In genomic region chr1:80718666-80719065, GRCm38 (mm10) we compare ENCODE assay signal across 29 mouse cellular contexts. TPM values are rescaled to one million over a fixed set of nuclear protein-coding genes. Genes with fewer than 3 reads are reported as not detected.
DNase-seq lines count a peak whose midpoint lies in the region; ATAC-seq lines count a peak whose summit lies in the region.
"Had no signal": no experiment of that assay in that cellular context is flagged by ENCODE, and none has a peak within 500 bp of the region (broad histone marks: within the 10 kb centered on the region; RNA-seq: fewer than 3 reads in every experiment).

No protein-coding gene starts in this region.

- no peak overlapping the region for H3K9ac ChIP-seq in embryonic facial prominence, embryonic 14.5 days (ENCODE audit: low read depth, low read length)
- H3K9ac ChIP-seq in forebrain, embryonic 13.5 days = no peak overlapping the region
- H3K9ac ChIP-seq: embryonic facial prominence, embryonic 15.5 days; forebrain, postnatal 0 days; heart, embryonic 13.5 days; hindbrain, embryonic 12.5 days; hindbrain, embryonic 15.5 days had no signal

- no peaks in the 10 kb centered on the region for H3K27me3 ChIP-seq in embryonic facial prominence, embryonic 14.5 days (replicated peaks; ENCODE audit: control insufficient read depth, insufficient read depth, low read length)
- H3K27me3 ChIP-seq in embryonic facial prominence, embryonic 10.5 days (replicated peaks; ENCODE audit: low read depth, poor library complexity, severe bottlenecking) = no peaks in the 10 kb centered on the region
- no peaks in the 10 kb centered on the region for H3K27me3 ChIP-seq in forebrain, embryonic 13.5 days
- H3K27me3 ChIP-seq: embryonic facial prominence, embryonic 15.5 days; heart, embryonic 13.5 days; hindbrain, embryonic 12.5 days; hindbrain, embryonic 15.5 days had no signal

- no peak overlapping the region for H3K4me3 ChIP-seq in embryonic facial prominence, embryonic 14.5 days (ENCODE audit: low read depth, low read length)
- H3K4me3 ChIP-seq in embryonic facial prominence, embryonic 10.5 days = no peak overlapping the region
- no peak overlapping the region for H3K4me3 ChIP-seq in forebrain, embryonic 13.5 days
- H3K4me3 ChIP-seq: embryonic facial prominence, embryonic 15.5 days; erythroblast, embryonic 14.5 days; forebrain, embryonic 10.5 days; heart, embryonic 10.5 days; heart, embryonic 13.5 days; hindbrain, embryonic 12.5 days; hindbrain, embryonic 15.5 days had no signal

- DNase-seq in embryonic facial prominence, embryonic 14.5 days (ENCODE audit: low spot score) = peak; percentile 20
- DNase-seq in embryonic facial prominence, embryonic 10.5 days (ENCODE audit: low spot score) = no peak
- peak; percentile 29 for DNase-seq in 416B (ENCODE audit: low read depth)
- DNase-seq in frontal cortex, postnatal 25 days (ENCODE audit: low spot score in 2 of 2) = no peak
- DNase-seq: adrenal gland, adult 8-10 months; adrenal gland, postnatal 25 days; cerebellum, adult 11-12 months; cerebellum, adult 8-10 months; embryo, embryonic 11 days; forebrain, postnatal 0 days; gastrocnemius, postnatal 10 days; gastrocnemius, postnatal 36 days; heart, adult 18-20 months; heart, postnatal 14 days; heart, postnatal 4 days; kidney, adult 8-10 months had no signal

- H3K36me3 ChIP-seq in embryonic facial prominence, embryonic 14.5 days (ENCODE audit: control insufficient read depth, insufficient read depth, low read length) = no peaks in the 10 kb centered on the region
- no peaks in the 10 kb centered on the region for H3K36me3 ChIP-seq in embryonic facial prominence, embryonic 10.5 days (replicated peaks)
- H3K36me3 ChIP-seq in forebrain, embryonic 13.5 days (ENCODE audit: poor library complexity, severe bottlenecking) = no peaks in the 10 kb centered on the region
- H3K36me3 ChIP-seq: embryonic facial prominence, embryonic 15.5 days; forebrain, embryonic 10.5 days; heart, embryonic 10.5 days; heart, embryonic 13.5 days; hindbrain, embryonic 12.5 days; hindbrain, embryonic 15.5 days had no signal

- ATAC-seq in embryonic facial prominence, embryonic 14.5 days (ENCODE audit: low read depth) = no peak
- peak; percentile 28 for ATAC-seq in common myeloid progenitor, adult 5-6 weeks (replicated peaks; ENCODE audit: low read depth, poor library complexity, severe bottlenecking)
- ATAC-seq in hematopoietic stem cell, adult 5-6 weeks (replicated peaks in 1 of 2; ENCODE audit: insufficient read depth in 1 of 2, low FRiP score in 2 of 2, low TSS enrichment in 1 of 2, low read depth in 1 of 2, poor library complexity in 2 of 2, severe bottlenecking in 2 of 2) = peak; percentile 22 to 46; a peak in 2 of 4 replicates
- no peak for ATAC-seq in forebrain, embryonic 13.5 days
- ATAC-seq in megakaryocyte, adult 5-6 weeks (ENCODE audit: poor library complexity, severe bottlenecking) = no peak
- ATAC-seq: forebrain, embryonic 14.5 days; forebrain, postnatal 0 days; intestine, postnatal 0 days had no signal

- H3K9me3 ChIP-seq in embryonic facial prominence, embryonic 14.5 days (ENCODE audit: control insufficient read depth, low read length) = no peaks in the 10 kb centered on the region
- no peaks in the 10 kb centered on the region for H3K9me3 ChIP-seq in embryonic facial prominence, embryonic 10.5 days
- H3K9me3 ChIP-seq in forebrain, embryonic 13.5 days (replicated peaks) = no peaks in the 10 kb centered on the region
- H3K9me3 ChIP-seq: embryonic facial prominence, embryonic 15.5 days; forebrain, embryonic 10.5 days; heart, embryonic 10.5 days; heart, embryonic 13.5 days; hindbrain, embryonic 12.5 days; hindbrain, embryonic 15.5 days had no signal

- no peak overlapping the region for H3K27ac ChIP-seq in embryonic facial prominence, embryonic 14.5 days (replicated peaks; ENCODE audit: low read depth, low read length)
- no peak overlapping the region for H3K27ac ChIP-seq in embryonic facial prominence, embryonic 10.5 days (replicated peaks)
- H3K27ac ChIP-seq in forebrain, embryonic 13.5 days = no peak overlapping the region
- H3K27ac ChIP-seq: embryonic facial prominence, embryonic 15.5 days; forebrain, embryonic 10.5 days; heart, embryonic 10.5 days; hindbrain, embryonic 12.5 days; hindbrain, embryonic 15.5 days had no signal

- no peaks in the 10 kb centered on the region for H3K4me1 ChIP-seq in embryonic facial prominence, embryonic 14.5 days (ENCODE audit: control insufficient read depth, insufficient read depth, low read length)
- H3K4me1 ChIP-seq in embryonic facial prominence, embryonic 10.5 days = no peaks in the 10 kb centered on the region
- H3K4me1 ChIP-seq in forebrain, embryonic 13.5 days = no peaks in the 10 kb centered on the region
- H3K4me1 ChIP-seq: forebrain, embryonic 10.5 days; heart, embryonic 10.5 days; hindbrain, embryonic 12.5 days; hindbrain, embryonic 15.5 days had no signal

- H3K4me2 ChIP-seq in embryonic facial prominence, embryonic 14.5 days (ENCODE audit: low read depth, low read length) = no peak overlapping the region
- no peak overlapping the region for H3K4me2 ChIP-seq in forebrain, embryonic 13.5 days
- H3K4me2 ChIP-seq: embryonic facial prominence, embryonic 15.5 days; hindbrain, embryonic 12.5 days; hindbrain, embryonic 15.5 days had no signal

- 36% methylated on average over 1 of the region's 1 CpGs for WGBS in embryonic facial prominence, embryonic 14.5 days
- 89% methylated on average over 1 of the region's 1 CpGs for WGBS in embryonic facial prominence, embryonic 10.5 days
- WGBS in forebrain, embryonic 13.5 days = 89% methylated on average over 1 of the region's 1 CpGs

RNA-seq across cellular contexts. Expression of gene Dock10, which starts 39.7 kb away (rescaled TPM):
- polyA plus RNA-seq in embryonic facial prominence, embryonic 14.5 days (2014; fragmentation: Nextera tagmentation; extraction: Ambion mirVana) = 9.2 and 10.2 TPM in 2 replicates
- polyA plus RNA-seq in embryonic facial prominence, embryonic 10.5 days (2016; fragmentation: Nextera tagmentation; extraction: Ambion mirVana) = 1.8 and 3.2 TPM in 2 replicates
- total RNA-seq in common myeloid progenitor, adult 5-6 weeks (2017) = 104 and 126 TPM in 2 replicates
- 113 and 138 TPM in 2 replicates for total RNA-seq in hematopoietic stem cell, adult 5-6 weeks (2017)
- 1.3 and 2.2 TPM in 2 replicates for polyA plus RNA-seq in forebrain, embryonic 13.5 days (2015; fragmentation: Nextera tagmentation; extraction: Ambion mirVana)
- total RNA-seq in megakaryocyte, adult 5-6 weeks (2015) = 168 and 183 TPM in 2 replicates
- 149 and 166 TPM in 2 replicates for total RNA-seq in megakaryocyte, adult 5-6 weeks (2017)

Comparison
In these comparisons a context has a peak if more than half of its experiments do, and no peak if none do; other contexts are left out.
1. DNase-seq: peak in embryonic facial prominence, embryonic 14.5 days (single experiment) and 416B (single experiment); none in embryonic facial prominence, embryonic 10.5 days (single experiment) and frontal cortex, postnatal 25 days (0 of 2).
2. ATAC-seq: peak in common myeloid progenitor, adult 5-6 weeks (single experiment) and hematopoietic stem cell, adult 5-6 weeks (2 of 2); none in embryonic facial prominence, embryonic 14.5 days (single experiment), forebrain, embryonic 13.5 days (single experiment) and megakaryocyte, adult 5-6 weeks (single experiment).